Mouse (Mus musculus) myocyte (in vitro differentiated cells): ENCODE measurements at regions not wholly inside any gene's neighbourhood (a gene's known extent, or its start where the extent isn't known, plus 50 kb on each side); places are given as distances from the start of the nearest gene placed in this dataset.

Experiments used
- E2F4 ChIP-seq: IDR thresholded peaks from one replicate; pipeline ENCODE4 v1.6.1; 2011; ENCODE audit warnings: mild to moderate bottlenecking, control low read depth, moderate library complexity; ENCODE audit not compliant: insufficient read depth
- MYOD1 ChIP-seq, 3 experiments: IDR thresholded peaks; one replicate each; pipeline ENCODE4 v1.6.1; 2011; ENCODE audit warnings: control low read depth in 2 of 3, low read depth in 2 of 3, mild to moderate bottlenecking in 2 of 3, moderate library complexity in 1 of 3; ENCODE audit not compliant: insufficient read length in 2 of 3, control insufficient read depth in 1 of 3
- POLR2A ChIP-seq: IDR thresholded peaks from one replicate; pipeline ENCODE4 v1.6.1; 2011; ENCODE audit warnings: low read depth, mild to moderate bottlenecking, control low read depth, moderate library complexity; ENCODE audit not compliant: insufficient read length
- POLR2AphosphoS2 ChIP-seq: IDR thresholded peaks from one replicate; pipeline ENCODE4 v1.6.1; 2011; ENCODE audit warnings: low read depth, control low read depth; ENCODE audit not compliant: insufficient read length
- USF1 ChIP-seq: IDR thresholded peaks from one replicate; pipeline ENCODE4 v1.6.1; 2011; ENCODE audit warnings: low read depth, mild to moderate bottlenecking, control low read depth, moderate library complexity

DNA sequence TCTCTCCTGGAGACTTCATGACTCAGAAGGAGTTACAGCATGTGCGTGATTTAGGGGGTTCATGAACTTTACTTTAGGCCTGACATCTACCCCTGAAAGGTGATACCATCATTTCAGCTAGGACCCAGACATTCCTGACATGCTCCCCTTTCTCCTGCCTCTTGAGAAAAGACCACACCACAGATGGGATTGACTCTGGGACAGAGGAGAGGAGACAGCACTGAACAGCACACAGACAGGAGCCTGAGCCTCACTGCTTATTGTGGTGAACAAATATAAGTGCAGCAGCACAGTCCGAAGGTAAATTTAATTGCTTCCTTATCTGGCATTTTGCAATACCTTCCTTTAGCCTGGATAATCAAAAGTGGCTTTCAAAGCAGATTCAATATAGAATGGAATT lies 126.7 kb upstream of the Tmtc4 start:
- TF ChIP-seq POLR2AphosphoS2 = no peak
- TF ChIP-seq USF1 = no peak
- TF ChIP-seq MYOD1 (IDR thresholded peaks at IDR 0.05; ENCODE audit: control insufficient read depth in 1 of 3, insufficient read length in 2 of 3, low read depth in 2 of 3) = no peak
- no peak for TF ChIP-seq POLR2A
- no peak for TF ChIP-seq E2F4
